Mouse (Mus musculus): ENCODE data around the gene Tstd2.

Gene Tstd2

DNA sequence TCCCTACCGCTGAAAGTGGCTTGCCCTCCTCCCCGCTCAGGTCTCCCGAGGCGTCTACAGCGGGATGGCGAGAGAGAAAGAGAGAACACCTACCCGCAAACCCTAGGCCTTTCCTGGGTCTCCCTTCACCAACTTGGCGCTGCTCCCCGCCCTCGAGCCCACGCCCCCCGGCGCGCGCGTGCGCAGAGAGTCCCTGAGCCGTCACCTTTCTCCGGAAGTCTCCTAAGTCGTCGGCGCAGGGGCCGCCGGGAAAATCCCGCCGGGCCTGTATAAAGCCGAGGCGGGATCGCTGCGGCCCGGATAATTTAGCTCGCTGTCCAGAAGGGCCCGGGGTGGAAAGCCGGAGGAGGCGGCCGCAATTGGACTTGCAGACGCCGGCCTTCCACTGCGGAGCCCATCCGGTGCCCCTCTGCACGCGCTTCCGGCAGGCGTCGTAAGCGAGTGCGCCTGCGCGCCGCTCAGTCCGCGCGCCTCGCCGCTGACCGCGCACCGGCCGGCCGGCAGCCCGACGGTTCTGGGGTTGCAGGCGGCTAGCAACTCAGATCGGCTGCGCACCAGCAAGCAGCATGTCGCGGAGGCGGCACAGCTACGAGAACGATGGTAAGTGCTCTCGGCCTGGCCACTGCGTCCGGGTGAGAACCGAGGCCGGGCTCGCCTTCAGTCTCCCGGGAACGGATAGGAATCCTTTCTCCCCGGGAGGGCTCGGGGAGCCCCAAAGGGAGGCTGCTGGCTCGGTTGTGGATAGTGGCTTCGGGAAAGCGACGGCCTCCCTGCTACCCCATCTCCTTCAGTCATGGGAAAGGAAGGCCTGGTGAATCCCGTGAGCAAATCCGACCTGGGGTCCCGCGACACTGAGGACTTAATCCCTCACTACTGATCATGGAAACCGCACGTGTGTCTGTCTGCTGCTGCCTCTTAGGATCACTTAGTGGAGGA lies at the start of gene Tstd2, which contains the start of gene Ncbp1:
TSS of gene Tstd2 (minus strand) at position 408 of the 936 bp plus-strand sequence.
TSS of gene Ncbp1 (plus strand) at position 327 of the 936 bp plus-strand sequence.
- DNase-seq (ENCODE audit: low read depth, low spot score): peak; percentile 96

DNA sequence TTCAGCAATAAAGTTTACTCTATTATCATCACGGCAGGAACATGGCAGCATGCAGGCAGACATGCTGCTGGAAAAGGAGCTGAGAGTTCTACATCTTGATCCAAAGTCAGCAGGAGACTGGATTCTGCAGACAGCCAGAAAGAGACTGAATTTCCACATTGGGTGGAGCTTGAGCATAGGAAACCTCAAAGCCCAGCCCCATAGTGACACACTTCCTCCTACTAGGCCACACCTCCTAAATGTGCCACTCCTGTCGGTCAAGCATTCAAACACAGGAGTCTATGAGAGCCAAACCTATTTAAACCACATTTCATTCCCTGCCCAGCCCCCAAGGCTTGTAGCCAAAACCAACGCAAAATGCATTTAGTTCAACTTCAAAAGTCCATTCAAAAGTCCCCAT lies 48.0 kb upstream of the Tstd2 start:
- no peak for DNase-seq (ENCODE audit: low read depth, low spot score)

DNA sequence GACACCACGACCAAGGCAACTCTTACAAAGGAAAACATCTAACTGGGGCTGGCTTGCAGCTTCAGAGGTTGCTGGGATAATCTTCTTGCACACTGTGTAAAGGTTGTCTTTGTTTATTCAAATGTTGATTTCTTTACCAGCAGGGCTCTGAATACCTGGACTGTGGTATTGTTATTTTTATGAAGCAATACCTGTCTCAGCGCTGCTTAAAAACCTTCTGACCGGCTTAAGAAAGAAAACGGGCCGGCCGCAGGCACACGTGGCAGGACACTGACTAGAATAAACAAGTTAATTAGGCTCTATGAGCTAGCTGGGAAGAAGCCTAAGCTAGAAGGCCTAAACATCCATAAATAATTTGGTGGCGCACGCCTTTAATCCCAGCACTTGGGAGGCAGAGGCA lies 47.4 kb upstream of the Tstd2 start:
- no peak for DNase-seq (ENCODE audit: low read depth, low spot score)

DNA sequence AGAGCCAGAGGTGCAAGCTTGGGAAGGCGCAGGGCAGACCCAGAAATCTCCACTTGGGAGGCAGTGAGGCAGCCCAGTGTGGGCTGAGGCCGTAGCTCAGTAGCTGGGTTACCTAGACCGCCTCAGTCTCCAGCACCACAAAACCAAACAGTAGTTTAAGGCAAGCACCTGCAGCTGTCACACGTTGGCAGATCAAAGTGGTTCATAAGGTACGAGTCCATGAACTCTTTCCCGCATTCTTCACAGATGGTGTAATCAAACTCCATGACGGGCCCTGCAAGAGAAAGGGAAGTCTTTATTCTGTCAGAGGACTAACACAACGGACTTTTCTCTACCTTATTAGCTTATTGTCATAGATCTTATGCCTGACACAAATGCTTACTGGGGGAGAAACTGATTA lies 46.9 kb upstream of the Tstd2 start:
- DNase-seq (ENCODE audit: low read depth, low spot score): no peak

DNA sequence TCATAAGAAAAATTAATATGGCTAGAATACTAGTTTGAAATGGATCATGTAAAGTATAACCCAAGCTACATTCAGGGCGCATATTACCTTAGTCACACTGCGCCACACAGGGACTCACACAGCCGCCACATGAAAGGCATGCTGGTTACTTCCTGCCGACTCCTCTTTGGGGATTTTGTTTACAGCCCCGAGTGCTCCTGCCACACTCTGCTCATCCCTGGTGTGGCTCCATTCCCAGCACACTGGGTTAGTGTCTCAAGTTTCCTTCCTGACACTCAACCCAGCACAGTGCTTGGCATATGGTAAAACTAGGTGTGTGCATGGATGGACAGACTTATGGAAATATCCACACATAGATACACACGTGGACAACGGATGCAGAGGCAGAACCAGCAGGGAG lies 43.7 kb upstream of the Tstd2 start:
- DNase-seq (ENCODE audit: low read depth, low spot score): peak; percentile 53

DNA sequence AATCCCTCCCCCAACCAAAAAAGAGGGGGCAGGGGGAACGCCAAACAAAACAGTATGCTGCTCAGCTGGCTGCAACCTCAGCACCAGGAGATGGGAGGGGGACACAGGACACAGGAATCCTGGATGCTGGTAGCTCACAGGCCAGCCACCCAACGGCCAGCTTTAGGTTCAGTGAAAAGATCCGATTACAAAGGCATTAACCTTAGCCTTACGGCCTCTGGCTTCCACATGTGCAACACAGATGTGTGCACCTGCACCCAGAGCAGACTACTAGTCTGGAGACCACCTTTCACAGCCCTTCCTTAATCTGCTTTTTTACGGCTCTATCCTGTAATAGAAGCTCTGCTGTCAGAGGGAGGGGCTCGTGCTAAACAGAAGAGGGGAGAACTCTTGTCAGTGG lies 42.7 kb upstream of the Tstd2 start:
- no peak for DNase-seq (ENCODE audit: low read depth, low spot score)

DNA sequence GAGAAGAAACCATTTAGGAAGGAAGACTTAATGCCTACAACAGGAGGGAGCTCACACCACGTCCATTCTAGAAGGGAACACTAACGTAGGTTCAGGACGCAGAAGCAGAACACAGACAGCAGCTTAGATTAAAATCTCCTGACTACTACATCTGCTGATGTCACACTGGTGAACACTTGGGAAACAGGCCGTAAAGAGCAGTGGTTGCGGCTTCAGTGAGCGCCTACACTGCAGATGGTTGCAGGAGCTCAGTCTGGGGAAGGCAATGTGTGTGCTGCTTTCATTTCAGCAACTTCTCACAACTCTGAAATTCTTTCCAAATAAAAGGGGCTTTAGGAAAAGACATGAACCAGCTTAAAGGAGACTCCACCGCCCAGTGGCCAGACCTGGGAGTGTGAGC lies 39.0 kb upstream of the Tstd2 start:
- DNase-seq (ENCODE audit: low read depth, low spot score): no peak

DNA sequence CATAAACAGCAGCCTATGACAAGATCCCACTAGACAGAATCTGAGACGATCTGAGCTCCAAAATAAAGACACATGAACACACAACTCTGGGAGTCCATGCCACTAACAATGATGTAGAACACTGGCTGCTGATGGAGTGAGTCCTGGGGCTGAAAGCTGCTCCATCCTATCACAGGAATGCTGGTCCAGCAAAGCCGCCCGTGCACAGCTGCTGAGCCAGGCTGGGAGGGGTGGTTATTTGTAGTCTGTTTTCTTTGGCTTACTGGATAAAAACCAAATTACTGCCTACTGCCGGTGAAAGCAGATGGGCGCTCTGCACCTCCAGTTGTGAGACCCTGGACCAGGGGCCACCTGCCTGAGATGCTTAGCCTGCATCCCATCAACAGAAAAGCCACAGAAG lies 38.5 kb upstream of the Tstd2 start:
- DNase-seq (ENCODE audit: low read depth, low spot score): no peak

DNA sequence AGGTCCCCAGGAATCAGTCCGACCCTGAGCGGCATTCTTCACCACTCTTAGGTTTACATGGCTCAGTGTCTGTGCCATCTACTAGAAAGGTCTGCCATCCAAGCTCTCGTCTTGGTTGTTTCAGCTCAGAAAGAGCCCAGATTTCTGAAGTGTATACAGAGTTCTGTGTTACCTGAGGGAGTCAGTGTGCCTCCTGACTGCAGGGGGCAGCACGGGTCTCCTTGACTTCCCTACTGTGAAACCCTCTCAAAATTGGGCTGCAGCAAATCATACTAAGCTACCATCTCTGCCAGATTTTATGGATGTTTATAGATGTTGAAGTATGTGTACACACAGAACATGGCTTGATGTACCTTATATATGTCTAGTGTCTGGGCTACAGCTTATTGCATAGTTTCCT lies 37.8 kb upstream of the Tstd2 start:
- no peak for DNase-seq (ENCODE audit: low read depth, low spot score)

DNA sequence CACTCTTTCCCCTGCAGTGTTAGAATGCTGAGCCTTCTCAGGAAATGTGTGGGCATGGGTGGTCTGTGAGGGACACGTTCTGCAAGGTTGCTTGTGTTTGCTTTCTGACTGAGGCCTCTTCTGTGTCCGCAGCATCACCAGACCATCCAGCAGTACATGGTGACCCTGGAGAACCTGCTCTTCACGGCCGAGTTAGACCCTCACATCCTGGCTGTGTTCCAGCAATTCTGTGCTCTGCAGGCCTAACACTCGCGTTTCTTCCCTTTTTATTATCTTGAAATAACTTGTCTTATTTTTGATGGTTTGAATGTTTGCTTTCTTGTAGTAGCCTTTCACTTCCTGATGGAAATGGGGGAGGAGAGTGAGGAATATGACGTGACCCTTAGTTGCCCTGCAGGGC lies 33.3 kb upstream of the Tstd2 start:
- no peak for DNase-seq (ENCODE audit: low read depth, low spot score)

DNA sequence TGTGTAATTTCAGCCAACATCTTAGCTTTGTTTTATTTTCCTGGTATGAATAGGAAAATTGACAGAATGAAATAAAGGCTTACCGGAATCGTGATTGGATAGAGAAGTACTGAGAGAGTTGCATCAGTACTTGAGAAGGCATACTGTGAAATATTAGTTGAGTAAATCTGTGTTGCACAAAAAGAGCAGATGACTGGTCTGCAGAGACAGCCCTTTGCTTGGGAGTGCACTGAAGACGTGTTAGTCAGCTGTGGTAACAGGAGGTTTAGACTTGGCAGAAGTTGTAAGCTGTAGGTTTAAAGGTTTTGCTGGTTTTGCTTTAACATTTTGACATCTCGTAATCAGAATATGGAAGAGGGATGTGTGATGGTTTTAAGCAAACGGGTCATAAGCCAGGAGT lies 27.3 kb upstream of the Tstd2 start:
- DNase-seq (ENCODE audit: low read depth, low spot score): no peak

DNA sequence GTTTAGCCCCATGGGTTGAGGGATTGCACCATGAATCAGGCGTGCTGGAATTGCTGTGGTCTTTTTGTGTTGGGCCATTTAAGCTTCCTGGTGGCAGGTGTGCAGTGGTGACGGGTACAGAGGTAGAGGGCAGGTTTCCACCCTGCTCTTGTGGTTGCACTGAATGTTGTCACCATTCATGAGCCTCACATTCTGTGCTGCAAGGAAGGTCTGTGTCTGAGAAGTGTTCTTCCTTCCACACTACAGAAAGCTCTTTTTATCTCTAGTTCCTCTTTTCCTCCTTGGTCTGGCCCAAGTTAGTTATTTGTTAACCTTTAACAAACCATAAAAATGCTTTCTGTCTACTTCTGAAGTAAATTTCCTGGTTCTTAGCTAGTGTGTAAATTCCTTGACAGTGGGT lies 25.5 kb upstream of the Tstd2 start:
- no peak for DNase-seq (ENCODE audit: low read depth, low spot score)

DNA sequence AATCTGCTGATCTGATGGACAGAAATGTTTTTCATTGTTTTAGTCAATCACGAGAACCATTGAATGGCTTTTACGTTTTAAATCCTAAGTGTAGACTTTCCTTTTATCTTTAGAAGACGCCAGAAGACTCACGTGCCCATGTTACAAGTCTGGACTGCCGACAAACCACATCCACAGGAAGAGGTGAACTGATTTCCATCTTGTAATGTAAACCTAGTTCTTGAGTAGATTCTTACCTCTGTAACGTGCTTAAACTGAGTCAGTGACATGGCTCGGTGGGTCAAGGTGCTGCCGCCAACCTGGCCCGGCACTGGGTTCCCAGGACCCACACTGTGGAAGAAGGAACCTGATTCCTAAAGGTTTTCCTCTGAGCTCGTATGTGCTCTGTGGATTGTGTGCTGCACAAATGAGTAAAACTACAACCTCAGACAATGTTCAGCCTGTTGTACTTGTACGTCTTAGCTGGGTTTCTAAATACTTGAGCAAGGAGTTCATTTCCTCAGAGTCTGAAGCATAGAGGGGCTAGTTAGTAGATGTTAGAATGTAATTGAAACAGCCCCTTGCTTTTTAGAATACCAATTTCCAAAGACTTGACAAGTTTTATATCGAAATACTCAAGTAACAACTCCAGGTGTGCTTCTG lies 13.5 kb upstream of the Tstd2 start:
- DNase-seq (ENCODE audit: low read depth, low spot score): peak; percentile 83

DNA sequence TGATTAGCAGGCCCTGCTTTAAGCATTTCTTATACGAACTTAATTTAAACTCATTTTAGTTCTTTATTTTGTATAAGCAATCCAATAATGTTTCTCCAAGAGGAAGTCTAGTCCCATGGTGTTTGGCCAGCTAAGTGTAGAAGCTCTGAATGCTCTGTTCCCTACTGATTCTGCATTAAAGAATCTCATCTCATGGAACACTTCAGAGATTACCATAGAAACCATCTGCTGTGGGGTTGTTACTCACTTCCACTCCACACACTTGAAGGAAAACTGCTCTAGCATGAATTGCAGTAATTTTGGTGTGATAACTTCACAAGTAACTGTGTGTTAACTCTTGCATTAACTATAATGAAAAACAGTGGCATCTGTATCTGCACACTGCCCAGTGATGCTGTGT lies 8.4 kb upstream of the Tstd2 start:
- no peak for DNase-seq (ENCODE audit: low read depth, low spot score)

DNA sequence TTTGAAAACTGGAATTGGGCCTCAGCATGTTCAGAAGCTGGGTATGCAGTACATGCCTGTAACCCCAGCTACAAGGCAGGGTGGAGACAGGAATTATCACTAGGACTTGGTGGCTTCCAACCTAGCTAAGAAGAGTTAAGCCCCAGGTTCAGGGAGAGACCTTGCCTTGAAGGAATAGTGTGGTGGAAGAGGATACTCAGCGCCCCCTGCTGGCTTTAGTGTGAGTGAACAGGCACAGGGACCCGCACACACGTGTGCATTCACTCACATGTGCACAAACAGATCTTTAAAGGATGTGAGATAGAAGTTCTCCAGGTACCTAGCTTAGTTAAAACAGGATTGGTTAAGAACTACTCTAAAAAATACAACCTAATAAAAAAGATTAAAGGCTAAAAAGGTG lies 5.8 kb upstream of the Tstd2 start:
- peak; percentile 37 for DNase-seq (ENCODE audit: low read depth, low spot score)

DNA sequence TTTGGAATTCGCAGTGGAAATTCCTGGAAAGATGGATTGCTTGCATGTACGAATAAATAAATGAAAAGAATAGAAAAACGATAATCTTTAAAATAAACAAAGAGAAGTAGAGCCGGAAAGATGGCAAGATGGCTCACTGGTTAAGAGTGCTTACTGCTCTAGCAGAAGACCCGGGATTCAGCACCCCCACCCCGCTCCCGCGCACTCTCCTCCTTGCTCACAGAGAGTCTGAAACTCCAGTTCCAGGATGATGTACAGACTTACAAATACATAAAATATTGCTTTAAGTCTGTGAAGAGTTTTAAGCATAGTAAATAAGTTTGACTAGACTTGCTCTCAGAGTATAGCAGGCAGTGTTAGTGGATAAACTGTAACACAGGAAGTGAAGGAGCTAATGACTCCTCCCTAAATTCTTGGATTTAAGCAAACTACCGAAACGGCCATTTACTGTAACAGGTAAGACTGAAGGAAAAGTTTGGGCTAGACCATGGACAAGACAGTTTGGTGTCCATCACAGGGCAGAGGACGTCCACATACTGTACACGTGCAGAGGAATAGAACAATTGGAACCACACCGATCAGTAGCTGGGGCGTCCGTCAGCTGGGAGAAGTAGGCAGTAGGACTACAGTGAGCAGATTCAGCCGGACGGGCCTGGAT lies 736 bp downstream of the Tstd2 start:
- DNase-seq (ENCODE audit: low read depth, low spot score): no peak

DNA sequence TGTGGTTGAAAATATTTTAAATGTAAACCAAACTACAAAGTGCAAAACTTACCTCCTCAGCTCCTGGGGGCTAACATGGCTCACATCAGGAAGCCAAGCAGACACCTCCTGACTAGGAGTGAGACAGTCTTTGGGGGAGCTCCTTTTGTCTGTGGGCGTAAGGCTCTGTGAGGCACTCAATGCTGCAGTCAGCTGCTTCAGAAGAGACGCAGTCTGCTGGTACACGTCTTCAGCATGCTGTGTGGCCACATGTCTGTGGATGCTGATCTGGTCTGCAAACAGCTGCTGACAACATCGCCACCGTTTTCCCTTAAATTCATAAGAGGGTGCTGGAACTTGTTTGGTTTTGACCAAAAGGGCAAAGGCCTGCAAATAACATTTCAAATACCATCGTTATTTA lies 6.7 kb downstream of the Tstd2 start:
- DNase-seq (ENCODE audit: low read depth, low spot score): no peak

DNA sequence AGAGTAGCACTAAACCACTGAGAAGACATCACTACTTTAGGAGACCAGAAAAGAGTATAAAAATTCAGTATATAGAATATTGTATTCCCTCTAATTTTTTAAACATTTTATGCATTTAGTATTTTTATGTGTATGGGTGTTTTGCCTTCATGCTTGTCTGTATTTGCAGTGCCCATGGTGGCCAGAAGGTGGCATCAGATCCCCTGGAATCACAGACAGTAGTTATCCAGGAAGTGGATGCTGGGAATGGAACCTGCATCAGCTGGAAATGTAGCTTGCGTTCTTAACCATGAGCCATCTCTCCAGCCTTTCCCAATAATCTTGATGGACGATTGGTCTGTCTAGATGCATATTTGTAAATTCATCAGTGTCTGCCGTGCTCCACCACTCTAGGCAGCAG lies 8.3 kb downstream of the Tstd2 start:
- DNase-seq (ENCODE audit: low read depth, low spot score): peak; percentile 62

DNA sequence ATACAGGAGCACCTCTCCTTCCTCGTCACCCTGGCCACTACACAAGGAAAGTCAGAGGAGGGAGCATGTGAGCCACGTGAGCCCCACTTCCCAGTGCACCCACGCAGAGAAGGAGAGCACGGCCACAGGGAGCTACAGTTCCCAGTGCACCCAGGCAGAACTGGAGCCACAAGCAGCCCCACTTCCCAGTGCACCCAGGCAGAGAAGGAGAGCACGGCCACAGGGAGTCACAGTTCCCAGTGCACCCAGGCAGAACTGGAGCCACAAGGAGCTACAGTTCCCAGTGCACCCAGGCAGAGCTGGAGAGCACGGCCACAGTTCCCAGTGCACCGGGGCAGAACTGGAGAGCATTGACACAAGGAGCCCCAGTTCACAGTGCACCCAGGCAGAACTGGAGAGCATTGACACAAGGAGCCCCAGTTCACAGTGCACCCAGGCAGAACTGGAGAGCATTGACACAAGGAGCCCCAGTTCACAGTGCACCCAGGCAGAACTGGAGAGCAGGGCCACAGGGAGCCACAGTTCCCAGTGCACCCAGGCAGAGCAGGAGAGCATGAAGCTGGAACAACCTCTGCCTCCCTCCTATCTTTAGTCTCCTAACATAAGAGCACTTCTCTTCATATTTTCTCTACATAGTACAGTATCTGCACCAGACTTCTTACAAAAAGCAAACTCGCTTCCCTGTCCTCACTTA lies 9.0 kb downstream of the Tstd2 start:
- no peak for DNase-seq (ENCODE audit: low read depth, low spot score)

DNA sequence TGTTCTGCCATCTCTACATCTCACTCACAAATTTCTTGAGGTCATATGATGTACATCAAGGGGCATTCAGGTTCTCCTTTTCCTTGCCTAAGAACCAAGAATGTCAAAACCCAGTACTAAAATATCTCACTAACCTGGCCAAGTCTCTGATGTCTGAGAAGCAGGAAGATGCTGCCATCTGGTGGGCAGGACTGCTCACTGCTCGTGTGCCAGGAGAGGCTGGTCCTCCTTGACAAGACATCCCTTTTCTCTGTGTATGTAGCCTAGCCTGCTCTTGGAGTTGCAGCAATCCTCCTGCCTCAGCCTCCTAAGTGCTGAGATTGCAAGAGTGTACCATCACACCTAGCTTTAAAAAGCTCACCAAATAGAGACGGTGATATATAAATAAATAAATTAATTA lies 12.0 kb downstream of the Tstd2 start:
- peak; percentile 65 for DNase-seq (ENCODE audit: low read depth, low spot score)

DNA sequence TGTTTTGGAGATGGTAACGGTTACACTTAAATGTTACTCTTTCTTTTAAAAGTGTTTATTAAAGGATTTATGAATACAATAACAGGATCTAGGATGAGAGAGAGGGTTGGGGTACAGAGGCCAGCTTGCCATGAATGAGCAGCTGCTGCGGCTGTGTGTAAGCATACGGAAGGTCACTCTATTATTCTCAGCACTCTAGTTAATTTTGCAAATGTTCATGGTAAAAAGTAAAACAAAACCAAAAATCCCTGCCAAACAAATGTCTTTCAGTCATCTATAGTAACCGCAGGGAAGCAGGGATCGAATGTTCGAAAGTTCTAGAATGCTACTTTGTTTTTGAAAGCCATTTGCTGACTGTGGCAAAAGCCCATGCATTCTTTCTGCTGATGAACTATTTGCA lies 15.1 kb downstream of the Tstd2 start:
- DNase-seq (ENCODE audit: low read depth, low spot score): no peak

DNA sequence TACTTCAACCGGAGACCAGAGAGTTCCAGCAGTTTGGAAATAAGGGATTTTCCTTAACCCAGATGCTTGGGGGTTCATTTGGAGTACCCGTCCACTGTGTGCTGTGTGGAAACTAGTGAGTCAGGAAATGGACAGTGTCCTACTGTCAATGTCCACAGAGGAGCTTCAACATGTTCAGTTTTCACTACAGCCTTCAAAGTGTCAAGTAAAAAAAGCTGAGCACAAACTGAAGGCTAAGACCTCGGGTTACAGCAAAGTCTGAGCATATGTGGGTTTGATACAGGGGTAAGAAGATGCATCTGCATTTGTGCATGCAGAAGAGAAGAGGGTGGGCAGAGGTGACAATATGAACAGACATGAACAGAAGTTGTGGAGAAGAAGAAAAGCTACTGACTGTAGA lies 17.7 kb downstream of the Tstd2 start:
- DNase-seq (ENCODE audit: low read depth, low spot score): no peak

All from CD4-positive helper T cell, adult 2 months (primary cell).